Mouse (Mus musculus) yolk sac, embryonic 10.5 days (tissue): Measurements from ENCODE around the gene Ggcx.

Experiments
- DNase-seq: peaks from one replicate; pipeline ENCODE4 v3.0.0-alpha.2; 2017; ENCODE audit warnings: low spot score

The Ggcx gene

DNA sequence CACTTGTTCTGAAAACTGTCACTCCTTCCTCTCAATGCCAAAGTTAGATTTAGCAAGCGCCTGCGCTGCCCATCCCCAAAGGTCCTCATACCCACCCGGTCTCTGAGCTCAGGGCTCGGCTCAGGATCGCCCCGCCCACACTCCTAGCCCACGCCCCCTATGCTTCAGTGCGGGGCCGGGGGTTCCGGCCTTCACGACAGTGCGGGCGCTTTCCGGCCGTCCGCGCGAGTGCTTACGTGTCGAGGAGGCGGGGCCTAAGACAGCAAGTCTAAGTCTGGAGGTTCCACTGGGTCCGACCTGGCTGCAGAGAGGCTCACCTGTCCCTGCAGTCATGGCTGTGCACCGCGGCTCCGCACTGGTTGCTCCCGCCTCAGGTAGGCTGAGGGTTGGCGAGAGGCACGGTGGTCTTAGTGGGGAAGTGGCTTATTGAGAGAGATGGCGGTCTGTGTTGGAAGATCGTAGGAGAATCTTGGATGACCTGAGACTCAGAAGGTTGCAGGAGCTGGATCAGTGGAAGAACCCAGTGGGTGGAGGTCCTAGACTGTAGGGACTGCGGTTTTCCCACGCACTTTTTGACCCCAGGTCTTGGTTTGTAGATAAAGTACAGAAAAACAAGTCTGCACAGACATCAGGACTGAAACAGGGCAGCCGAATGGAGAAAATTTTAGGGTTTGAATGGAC lies at the start of gene Ggcx:
Gene Ggcx, plus strand, starts transcription at position 233 of the 681 bp plus-strand sequence.
- DNase-seq, result peak; percentile 95

GRCm38 (mm10) chr6:72364985-72365384 lies 49.1 kb upstream of the Ggcx start:
- DNase-seq, result no peak

DNA sequence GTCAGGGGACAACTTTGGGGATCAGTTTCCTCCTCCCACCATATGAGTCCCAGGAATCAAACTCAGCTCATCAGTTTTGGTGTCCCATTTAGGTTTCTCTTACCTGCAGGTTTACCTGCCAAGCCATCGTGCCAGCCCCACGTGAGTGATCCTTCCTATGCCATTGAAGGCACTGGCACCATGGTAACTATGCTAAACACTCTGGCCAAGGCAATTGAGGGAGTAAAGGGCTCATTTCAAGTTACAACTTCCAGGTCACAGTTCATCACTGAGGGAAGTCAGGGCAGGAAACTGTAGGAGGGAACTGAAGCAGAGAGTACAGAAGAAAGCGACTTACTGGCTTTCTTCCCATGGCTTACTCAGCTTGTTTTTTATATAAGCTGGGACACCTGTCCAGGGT lies 47.8 kb upstream of the Ggcx start:
- DNase-seq, result no peak

GRCm38 (mm10) chr6:72366844-72367443 lies 47.2 kb upstream of the Ggcx start, which contains the start of gene Rnf181:
Gene Rnf181, minus strand, starts transcription at chr6:72366956.
- no peak for DNase-seq

DNA sequence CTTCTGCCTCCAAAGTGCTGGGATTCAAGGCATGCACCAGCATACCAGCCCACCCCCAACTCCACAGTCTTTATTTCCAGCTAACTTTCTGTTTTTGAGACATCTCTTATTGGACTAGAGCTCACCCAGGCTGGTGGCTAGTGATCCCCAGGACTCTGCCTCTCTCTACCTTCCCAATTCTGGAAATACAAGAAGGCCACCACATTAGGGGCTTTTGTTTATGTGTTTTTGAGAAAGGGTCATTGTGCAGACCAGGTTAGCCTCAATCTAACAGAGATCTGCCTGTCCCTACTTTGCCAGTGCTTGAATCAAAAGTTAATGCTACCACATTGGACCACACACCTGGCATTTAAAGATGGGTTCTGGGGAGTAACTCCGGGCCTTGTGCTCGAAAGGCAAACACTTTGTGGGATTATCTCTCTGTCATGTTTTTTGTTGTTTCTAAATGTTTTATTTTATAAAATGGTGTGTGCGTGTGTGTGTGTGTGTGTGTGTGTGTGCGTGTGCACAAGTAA lies 46.6 kb upstream of the Ggcx start:
- no peak for DNase-seq

DNA sequence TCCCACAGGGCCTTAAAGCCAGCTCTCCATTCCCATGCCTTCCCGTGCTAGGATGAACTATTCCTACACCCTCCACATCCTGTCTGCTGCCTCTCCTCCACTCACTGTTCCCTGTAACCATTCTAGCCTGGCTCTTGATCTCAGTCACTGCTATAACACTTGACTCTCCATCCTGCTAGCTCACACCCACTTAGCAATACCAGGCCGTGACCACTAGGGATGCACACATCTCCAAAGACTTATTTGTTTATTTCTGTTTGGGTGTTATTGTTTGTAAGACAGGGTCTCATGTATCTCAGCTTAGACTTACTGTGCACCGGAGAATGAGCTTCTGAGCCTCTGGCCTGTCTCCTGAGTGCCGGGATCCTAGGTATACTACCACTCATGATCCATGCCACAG lies 44.6 kb upstream of the Ggcx start:
- no peak for DNase-seq

GRCm38 (mm10) chr6:72370091-72370490 lies 44.0 kb upstream of the Ggcx start:
- DNase-seq, result no peak

GRCm38 (mm10) chr6:72371147-72371546 lies 43.0 kb upstream of the Ggcx start:
- no peak for DNase-seq

- no peak for DNase-seq
Observed at GRCm38 (mm10) chr6:72371571-72371970, 42.5 kb upstream of the Ggcx start.

- DNase-seq, result no peak
Observed at GRCm38 (mm10) chr6:72373184-72373583, 40.9 kb upstream of the Ggcx start.

DNA sequence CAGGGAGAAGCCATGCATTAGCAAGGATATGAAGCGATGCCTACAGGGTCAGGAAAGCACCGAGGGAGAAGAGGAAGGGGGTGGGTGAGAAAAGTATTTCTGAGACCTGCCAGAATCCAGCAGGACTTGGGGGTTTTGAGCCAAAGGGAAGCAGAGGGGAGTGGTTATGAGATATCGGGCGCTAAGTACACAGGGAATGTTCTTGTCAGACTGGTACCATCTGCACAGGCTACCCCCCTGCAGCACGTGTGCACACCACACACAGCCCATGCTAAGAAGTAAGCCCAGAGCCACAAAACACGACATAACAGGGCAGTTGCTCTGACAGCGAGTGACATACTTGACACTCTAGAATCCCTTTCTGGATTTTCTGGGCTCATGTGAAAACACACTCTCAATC lies 39.9 kb upstream of the Ggcx start:
- no peak for DNase-seq

DNA sequence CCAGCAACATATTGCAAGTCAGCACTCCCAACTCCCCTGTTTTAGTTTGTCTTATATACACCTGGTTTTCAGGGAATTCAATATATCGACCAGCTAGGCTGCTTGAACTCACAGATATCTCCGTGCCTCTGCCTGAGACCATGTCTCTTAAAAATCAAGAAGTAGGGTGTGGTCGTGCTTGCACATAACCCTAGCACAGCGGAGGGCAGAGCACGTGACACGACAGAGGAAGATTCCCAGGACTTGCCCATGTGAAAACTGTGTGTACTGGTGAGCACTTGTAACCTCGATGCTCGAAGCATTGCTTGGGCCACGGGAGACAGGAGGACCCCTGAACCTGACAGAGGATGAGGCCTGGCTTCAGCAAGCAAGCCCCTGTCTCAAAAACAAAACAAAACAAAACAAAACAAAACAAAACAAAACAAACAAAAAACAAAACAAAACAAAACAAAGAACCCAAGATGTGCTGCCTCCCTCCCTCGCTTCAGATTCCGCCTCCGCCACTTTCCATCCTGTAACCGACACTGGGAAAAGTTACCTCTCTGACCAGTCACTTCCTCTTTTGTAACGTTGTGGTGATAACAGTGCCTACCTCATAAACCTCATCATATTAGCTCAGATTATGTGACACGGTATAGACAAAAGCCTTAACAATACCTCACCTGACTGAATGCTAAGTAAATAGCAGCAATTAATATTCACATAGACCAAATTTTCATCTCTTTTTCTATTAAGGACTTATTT lies 39.1 kb upstream of the Ggcx start:
- no peak for DNase-seq

DNA sequence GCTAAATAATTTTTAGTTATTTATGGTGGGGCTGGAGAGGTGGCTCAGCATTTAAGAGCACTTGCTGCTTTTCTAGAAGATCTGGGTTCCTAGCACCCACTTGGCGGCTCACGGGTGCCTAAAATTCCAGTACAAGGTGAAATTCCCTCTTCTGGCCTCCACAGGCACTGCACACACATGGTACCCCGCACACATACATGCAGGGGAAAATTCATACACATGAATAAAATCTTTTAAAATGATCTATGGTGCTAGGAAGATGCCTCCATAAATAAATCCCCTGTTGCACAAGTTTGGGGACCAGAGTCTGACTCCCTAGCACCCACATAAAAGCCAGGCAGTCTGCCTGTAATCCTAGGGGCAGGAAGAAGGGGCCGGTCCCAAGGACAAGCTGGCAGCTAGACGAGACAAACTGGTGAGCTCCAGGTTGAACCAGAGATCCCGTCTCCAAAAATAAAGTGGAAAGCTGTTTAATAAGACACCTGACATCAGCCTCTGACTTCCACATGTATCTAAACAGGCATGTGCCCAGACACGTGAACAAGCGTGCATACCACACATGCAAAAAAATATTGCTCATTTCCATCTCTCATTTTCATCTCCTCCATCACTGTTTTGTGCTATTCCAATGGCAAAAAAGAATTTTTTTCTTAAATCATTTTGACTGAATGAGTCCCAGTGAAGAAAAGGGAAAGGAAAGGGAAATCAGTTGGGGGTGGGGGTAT lies 35.4 kb upstream of the Ggcx start:
- no peak for DNase-seq

GRCm38 (mm10) chr6:72379377-72380130 lies 34.6 kb upstream of the Ggcx start:
- no peak for DNase-seq

DNA sequence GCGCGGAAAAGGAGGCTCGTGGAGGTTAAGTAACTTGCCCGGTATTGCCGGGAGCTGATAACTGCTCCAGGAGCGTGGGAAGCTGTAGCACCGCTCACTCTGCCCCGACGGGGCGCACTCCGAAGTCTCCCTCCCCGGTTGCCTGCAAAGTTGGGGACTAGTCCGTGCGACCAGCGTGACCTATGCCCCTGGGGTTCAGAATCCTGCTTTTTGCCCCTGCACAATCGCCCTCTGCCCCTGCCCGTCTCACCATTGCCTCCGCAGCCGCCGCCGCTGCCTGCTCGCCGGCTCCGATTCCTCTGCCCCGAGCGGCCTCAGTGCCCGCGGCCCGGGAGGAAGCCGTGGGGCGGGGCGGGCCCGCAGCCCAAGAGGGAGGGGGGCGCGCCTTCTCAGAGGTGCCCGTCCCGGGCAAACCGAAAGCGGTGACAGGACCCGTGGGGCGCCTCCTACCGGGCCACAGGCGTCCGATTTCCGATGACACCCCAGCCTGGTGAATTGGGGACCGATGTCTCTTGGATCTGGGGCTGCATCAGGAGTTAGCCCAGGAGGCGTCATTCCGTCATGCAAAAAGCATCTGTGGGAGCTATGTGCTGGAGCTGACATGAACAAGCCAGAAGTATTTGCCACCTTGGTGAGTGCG lies 33.9 kb upstream of the Ggcx start, which contains the start of gene Vamp5:
Gene Vamp5, minus strand, starts transcription at position 338 of the 640 bp plus-strand sequence.
- DNase-seq, result peak; percentile 51

- DNase-seq, result no peak
Observed at GRCm38 (mm10) chr6:72382494-72382893, 31.6 kb upstream of the Ggcx start.

GRCm38 (mm10) chr6:72383142-72383820 lies 30.8 kb upstream of the Ggcx start:
- no peak for DNase-seq

- no peak for DNase-seq
Observed at GRCm38 (mm10) chr6:72383952-72384351, 30.2 kb upstream of the Ggcx start.

DNA sequence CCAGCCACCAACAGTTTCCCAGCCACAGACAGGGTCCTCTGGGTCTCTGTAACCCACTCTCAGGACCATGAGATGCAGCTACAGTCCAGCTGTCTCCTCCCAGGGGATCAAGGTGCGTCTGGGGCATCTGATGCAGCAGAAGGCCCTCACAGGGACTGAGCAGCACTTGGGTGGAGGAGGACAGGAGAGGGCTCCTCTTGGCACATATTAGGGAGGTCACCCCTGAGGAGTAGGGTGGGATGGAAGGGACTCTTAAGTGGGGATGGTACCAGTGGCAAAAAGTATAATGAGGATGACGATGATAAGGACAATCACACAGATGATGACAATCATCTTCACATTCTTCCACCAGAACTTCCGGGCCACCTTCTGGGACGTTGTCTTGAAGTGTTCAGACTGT lies 28.9 kb upstream of the Ggcx start:
- no peak for DNase-seq

- no peak for DNase-seq
Observed at GRCm38 (mm10) chr6:72386561-72386960, 27.5 kb upstream of the Ggcx start.
